Mouse (Mus musculus): ENCODE measurements around the gene Gnat3.

DNA sequence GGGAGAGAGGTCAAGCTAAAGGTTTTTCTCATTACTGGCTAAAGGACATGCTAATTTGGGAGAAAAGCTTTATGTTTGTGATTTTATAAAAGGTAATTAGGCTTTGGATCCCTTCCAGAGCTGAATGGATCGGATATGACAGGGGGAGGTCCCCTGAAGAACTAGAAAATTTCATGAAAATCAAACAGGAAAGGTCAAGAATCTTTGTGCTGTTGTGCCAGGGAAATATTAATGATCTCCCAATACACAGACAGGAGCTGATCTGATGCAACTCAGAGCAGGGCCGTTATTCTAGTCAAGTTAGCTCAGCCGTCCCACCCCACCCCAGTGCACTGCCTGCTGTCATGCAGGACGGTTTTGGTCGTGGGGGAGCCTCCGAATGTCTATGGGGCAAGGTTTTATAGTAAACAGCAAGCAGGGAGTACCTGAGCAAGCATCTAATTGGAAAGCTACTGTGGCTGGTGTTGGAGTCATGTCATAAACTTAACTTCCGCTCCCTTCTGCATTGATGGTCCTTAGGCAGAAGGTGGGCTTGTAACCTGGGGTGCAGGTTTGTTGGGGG is 33.3 kb upstream of the Gnat3 start:
- TF ChIP-seq CTCF (IDR thresholded peaks at IDR 0.05; ENCODE audit: low read depth, low read length): no peak
- TF ChIP-seq POLR2A (IDR thresholded peaks at IDR 0.05; ENCODE audit: extremely low read depth, insufficient read depth, low read length): no peak

All from liver, adult 2 months (tissue).